Mouse (Mus musculus) lung, embryonic 15.5 days (tissue): Measurements from ENCODE around the gene Slc28a1. TPM values are rescaled to one million over a fixed set of nuclear protein-coding genes. Genes with fewer than 3 reads are reported as not detected.

ENCODE experiments used
- ATAC-seq: fragments of 200-750 bp; cut with Nextera tagmentation; 2 replicates; pipeline ENCODE4 v1.8.0; 2017; ENCODE audit warnings: moderate number of reproducible peaks, borderline replicate concordance; ENCODE audit not compliant: low FRiP score, low TSS enrichment; ENCODE audit errors: extremely low read depth
- H3K27ac ChIP-seq: fragments of 300-500 bp; sonication (generic); 2 replicates; pipeline ENCODE4 v1.5.1; 2015; ENCODE audit warnings: moderate library complexity, mild to moderate bottlenecking, inconsistent platforms
- H3K27me3 ChIP-seq: fragments of 300-500 bp; sonication (generic); 2 replicates; pipeline ENCODE4 v1.6.1; 2015; ENCODE audit warnings: inconsistent platforms
- H3K36me3 ChIP-seq: fragments of 300-500 bp; sonication (generic); 2 replicates; pipeline ENCODE4 v1.6.1; 2015; ENCODE audit warnings: inconsistent platforms
- H3K4me1 ChIP-seq: fragments of 300-500 bp; sonication (generic); 2 replicates; pipeline ENCODE4 v1.6.1; 2015; ENCODE audit warnings: inconsistent platforms
- H3K4me2 ChIP-seq: fragments of 300-500 bp; sonication (generic); 2 replicates; pipeline ENCODE4 v1.6.1; 2015; ENCODE audit warnings: inconsistent platforms, mild to moderate bottlenecking, moderate library complexity
- H3K4me3 ChIP-seq: fragments of 300-500 bp; sonication (generic); 2 replicates; pipeline ENCODE4 v1.5.1; 2015; ENCODE audit warnings: mild to moderate bottlenecking, inconsistent platforms
- H3K9ac ChIP-seq: fragments of 300-500 bp; sonication (generic); 2 replicates; pipeline ENCODE4 v1.6.1; 2015; ENCODE audit warnings: inconsistent platforms
- H3K9me3 ChIP-seq: fragments of 300-500 bp; sonication (generic); 2 replicates; pipeline ENCODE4 v1.6.1; 2016; ENCODE audit warnings: inconsistent platforms
- WGBS: fragments of 180-500 bp; shearing (Covaris S2); methylation state at CpG from one replicate; pipeline ENCODE4 v1.1.7; 2015; 5-methylcytosine and 5-hydroxymethylcytosine counted together
- polyA plus RNA-seq: library from polyadenylated mRNA; unstranded; fragments of >200 nt; fragmentation: Nextera tagmentation; extraction: Ambion mirVana; gene quantifications from 2 replicates; pipeline ENCODE4 v1.2.1, GENCODE M21; 2015

Slc28a1 gene
- polyA plus RNA-seq, 1 experiment from 2014 or later = not detected

- no peak for ATAC-seq
- no peaks in the 10 kb centered on the region for H3K9me3 ChIP-seq
Measured at GRCm38 (mm10) chr7:81102854-81103253, 11.7 kb upstream of the Slc28a1 start.

GRCm38 (mm10) chr7:81105525-81105924, 9.1 kb upstream of the Slc28a1 start:
- Histone ChIP-seq H3K9ac (no peak overlapping the region), H3K27ac (no peak overlapping the region), H3K9me3 (no peaks in the 10 kb centered on the region), H3K27me3 (no peaks in the 10 kb centered on the region), H3K4me1 (peaks cover 8% of the 10 kb centered on the region), H3K36me3 (no peaks in the 10 kb centered on the region), H3K4me2 (no peak overlapping the region), H3K4me3 (no peak overlapping the region)
- 50% methylated on average over 4 of the region's 4 CpGs for WGBS
- no peak for ATAC-seq

More at GRCm38 (mm10) chr7:81102854-81103253, 11.7 kb upstream of the Slc28a1 start:
- Histone ChIP-seq H3K4me2 (no peak overlapping the region), H3K4me1 (no peaks in the 10 kb centered on the region), H3K4me3 (no peak overlapping the region), H3K27me3 (no peaks in the 10 kb centered on the region), H3K36me3 (no peaks in the 10 kb centered on the region), H3K27ac (no peak overlapping the region), H3K9ac (no peak overlapping the region)
- 87% methylated on average over 7 of the region's 7 CpGs for WGBS

- no peaks in the 10 kb centered on the region for H3K36me3 ChIP-seq
- H3K9me3 ChIP-seq = no peaks in the 10 kb centered on the region
- 84% methylated on average over 5 of the region's 5 CpGs for WGBS
- peaks cover 12% of the 10 kb centered on the region for H3K4me1 ChIP-seq
- H3K27me3 ChIP-seq = no peaks in the 10 kb centered on the region
- no peak overlapping the region for H3K4me2 ChIP-seq
- H3K4me3 ChIP-seq = no peak overlapping the region
- ATAC-seq = no peak
- no peak overlapping the region for H3K27ac ChIP-seq
- no peak overlapping the region for H3K9ac ChIP-seq
Measured at GRCm38 (mm10) chr7:81108226-81108625, 6.4 kb upstream of the Slc28a1 start.

- H3K9ac ChIP-seq = no peak overlapping the region
- H3K27me3 ChIP-seq = no peaks in the 10 kb centered on the region
- peaks cover 12% of the 10 kb centered on the region for H3K4me1 ChIP-seq
- no peaks in the 10 kb centered on the region for H3K9me3 ChIP-seq
- 51% methylated on average over 9 of the region's 9 CpGs for WGBS
- H3K36me3 ChIP-seq = no peaks in the 10 kb centered on the region
- H3K27ac ChIP-seq = peak overlapping the region; percentile 35; the same call in 1 of the 2 replicates
- H3K4me3 ChIP-seq = no peak overlapping the region
- no peak overlapping the region for H3K4me2 ChIP-seq
- ATAC-seq = peak; percentile 75; the same call in 1 of the 2 replicates
Measured at GRCm38 (mm10) chr7:81109717-81110651, 4.6 kb upstream of the Slc28a1 start.

GRCm38 (mm10) chr7:81110791-81111190, 3.8 kb upstream of the Slc28a1 start:
- H3K9ac ChIP-seq = no peak overlapping the region
- peaks cover 12% of the 10 kb centered on the region for H3K4me1 ChIP-seq
- H3K27me3 ChIP-seq = no peaks in the 10 kb centered on the region
- 79% methylated on average over 4 of the region's 4 CpGs for WGBS
- no peaks in the 10 kb centered on the region for H3K36me3 ChIP-seq
- ATAC-seq = no peak
- H3K4me3 ChIP-seq = no peak overlapping the region
- no peak overlapping the region for H3K4me2 ChIP-seq
- H3K27ac ChIP-seq = no peak overlapping the region
- H3K9me3 ChIP-seq = no peaks in the 10 kb centered on the region

GRCm38 (mm10) chr7:81111729-81112128, 2.9 kb upstream of the Slc28a1 start:
- peaks cover 12% of the 10 kb centered on the region for H3K4me1 ChIP-seq
- H3K27me3 ChIP-seq = no peaks in the 10 kb centered on the region
- no peaks in the 10 kb centered on the region for H3K36me3 ChIP-seq
- no peak for ATAC-seq
- no peaks in the 10 kb centered on the region for H3K9me3 ChIP-seq
- 100% methylated on average over 2 of the region's 2 CpGs for WGBS
- no peak overlapping the region for H3K4me2 ChIP-seq
- H3K4me3 ChIP-seq = no peak overlapping the region
- H3K9ac ChIP-seq = no peak overlapping the region
- no peak overlapping the region for H3K27ac ChIP-seq

- no peak for ATAC-seq
- H3K4me1 ChIP-seq = peaks cover 12% of the 10 kb centered on the region
- no peak overlapping the region for H3K4me2 ChIP-seq
- no peaks in the 10 kb centered on the region for H3K27me3 ChIP-seq
- H3K4me3 ChIP-seq = no peak overlapping the region
- H3K9ac ChIP-seq = no peak overlapping the region
- no peak overlapping the region for H3K27ac ChIP-seq
- H3K9me3 ChIP-seq = no peaks in the 10 kb centered on the region
- no peaks in the 10 kb centered on the region for H3K36me3 ChIP-seq
- WGBS = 22% methylated on average over 6 of the region's 6 CpGs
Measured at GRCm38 (mm10) chr7:81112686-81113360, 1.8 kb upstream of the Slc28a1 start.

- Histone ChIP-seq H3K27me3 (no peaks in the 10 kb centered on the region), H3K9ac (no peak overlapping the region), H3K4me2 (no peak overlapping the region), H3K36me3 (no peaks in the 10 kb centered on the region), H3K9me3 (no peaks in the 10 kb centered on the region), H3K4me3 (no peak overlapping the region), H3K4me1 (no peaks in the 10 kb centered on the region), H3K27ac (no peak overlapping the region)
- ATAC-seq = no peak
- WGBS = 57% methylated on average over 3 of the region's 3 CpGs
Measured at GRCm38 (mm10) chr7:81121099-81121498, 6.5 kb downstream of the Slc28a1 start.

GRCm38 (mm10) chr7:81122808-81123207, 8.2 kb downstream of the Slc28a1 start:
- Histone ChIP-seq H3K4me2 (no peak overlapping the region), H3K36me3 (no peaks in the 10 kb centered on the region), H3K4me1 (no peaks in the 10 kb centered on the region), H3K27ac (no peak overlapping the region), H3K27me3 (no peaks in the 10 kb centered on the region), H3K9ac (no peak overlapping the region), H3K4me3 (no peak overlapping the region), H3K9me3 (no peaks in the 10 kb centered on the region)
- 63% methylated on average over 2 of the region's 2 CpGs for WGBS
- ATAC-seq = no peak

- WGBS = 66% methylated on average over 5 of the region's 5 CpGs
- ATAC-seq = no peak
Measured at GRCm38 (mm10) chr7:81123553-81123952, 9.0 kb downstream of the Slc28a1 start.

GRCm38 (mm10) chr7:81124773-81125172, 10.2 kb downstream of the Slc28a1 start:
- no peaks in the 10 kb centered on the region for H3K9me3 ChIP-seq
- no peak for ATAC-seq
- WGBS = 64% methylated on average over 8 of the region's 8 CpGs

More at GRCm38 (mm10) chr7:81123553-81123952, 9.0 kb downstream of the Slc28a1 start:
- Histone ChIP-seq H3K4me2 (no peak overlapping the region), H3K4me1 (no peaks in the 10 kb centered on the region), H3K27me3 (no peaks in the 10 kb centered on the region), H3K4me3 (no peak overlapping the region), H3K27ac (no peak overlapping the region), H3K9me3 (no peaks in the 10 kb centered on the region), H3K9ac (no peak overlapping the region), H3K36me3 (no peaks in the 10 kb centered on the region)

More at GRCm38 (mm10) chr7:81124773-81125172, 10.2 kb downstream of the Slc28a1 start:
- H3K4me1 ChIP-seq = no peaks in the 10 kb centered on the region
- H3K36me3 ChIP-seq = no peaks in the 10 kb centered on the region
- no peaks in the 10 kb centered on the region for H3K27me3 ChIP-seq
- H3K9ac ChIP-seq = no peak overlapping the region
- no peak overlapping the region for H3K27ac ChIP-seq
- no peak overlapping the region for H3K4me3 ChIP-seq
- no peak overlapping the region for H3K4me2 ChIP-seq
